Comparison of ENCODE assay signal across 17 mouse cellular contexts in genomic region chr13:90520992-90521757, GRCm38 (mm10).
DNase-seq lines count a peak whose midpoint lies in the region; ATAC-seq lines count a peak whose summit lies in the region.
"Had no signal": no experiment of that assay in that cellular context is flagged by ENCODE, and none has a peak within 500 bp of the region (broad histone marks: within the 10 kb centered on the region; RNA-seq: fewer than 3 reads in every experiment).

No protein-coding gene starts in this region.

- peaks cover 19% of the 10 kb centered on the region for H3K4me1 ChIP-seq in heart, embryonic 12.5 days (replicated peaks)
- peaks cover 5% of the 10 kb centered on the region for H3K4me1 ChIP-seq in limb, embryonic 11.5 days (ENCODE audit: control insufficient read depth, insufficient read depth, low read length)
- peaks cover 14% of the 10 kb centered on the region for H3K4me1 ChIP-seq in limb, embryonic 10.5 days
- no peaks in the 10 kb centered on the region for H3K4me1 ChIP-seq in stomach, embryonic 14.5 days (ENCODE audit: control insufficient read depth, insufficient read depth, low read length)
- no peaks in the 10 kb centered on the region for H3K4me1 ChIP-seq in forebrain, embryonic 12.5 days
- H3K4me1 ChIP-seq: hindbrain, embryonic 13.5 days had no signal

- no peaks in the 10 kb centered on the region for H3K27me3 ChIP-seq in heart, embryonic 12.5 days (replicated peaks)
- H3K27me3 ChIP-seq in limb, embryonic 11.5 days (ENCODE audit: control insufficient read depth, insufficient read depth, low read length), result no peaks in the 10 kb centered on the region
- H3K27me3 ChIP-seq in limb, embryonic 10.5 days (ENCODE audit: low read depth, poor library complexity, severe bottlenecking), result no peaks in the 10 kb centered on the region
- H3K27me3 ChIP-seq in stomach, embryonic 14.5 days (ENCODE audit: control insufficient read depth, insufficient read depth, low read length), result no peaks in the 10 kb centered on the region
- H3K27me3 ChIP-seq in forebrain, embryonic 12.5 days, result no peaks in the 10 kb centered on the region
- H3K27me3 ChIP-seq: hindbrain, embryonic 13.5 days had no signal

- no peak overlapping the region for H3K4me2 ChIP-seq in heart, embryonic 12.5 days
- no peak overlapping the region for H3K4me2 ChIP-seq in limb, embryonic 11.5 days (ENCODE audit: low read depth, severe bottlenecking)
- no peak overlapping the region for H3K4me2 ChIP-seq in stomach, embryonic 14.5 days (replicated peaks; ENCODE audit: low read depth, low read length)
- H3K4me2 ChIP-seq in forebrain, embryonic 12.5 days, result no peak overlapping the region
- H3K4me2 ChIP-seq: hindbrain, embryonic 13.5 days had no signal

- H3K27ac ChIP-seq in heart, embryonic 12.5 days (ENCODE audit: poor library complexity, severe bottlenecking), result peak overlapping the region; percentile 62; the same call in 1 of the 2 replicates
- H3K27ac ChIP-seq in limb, embryonic 11.5 days (replicated peaks; ENCODE audit: low read depth, low read length), result peak overlapping the region; percentile 55; the same call in 1 of the 2 replicates
- no peak overlapping the region; the same call in 1 of the 2 replicates for H3K27ac ChIP-seq in limb, embryonic 10.5 days
- H3K27ac ChIP-seq in stomach, embryonic 14.5 days (ENCODE audit: low read length), result no peak overlapping the region
- H3K27ac ChIP-seq in forebrain, embryonic 12.5 days, result no peak overlapping the region
- H3K27ac ChIP-seq: hindbrain, embryonic 13.5 days had no signal

- no peak overlapping the region for H3K9ac ChIP-seq in heart, embryonic 12.5 days
- H3K9ac ChIP-seq in limb, embryonic 11.5 days (ENCODE audit: low read length), result no peak overlapping the region
- no peak overlapping the region for H3K9ac ChIP-seq in stomach, embryonic 14.5 days (replicated peaks; ENCODE audit: low read depth, low read length)
- H3K9ac ChIP-seq in forebrain, embryonic 12.5 days, result no peak overlapping the region
- H3K9ac ChIP-seq: hindbrain, embryonic 13.5 days had no signal

- no peaks in the 10 kb centered on the region for H3K9me3 ChIP-seq in heart, embryonic 12.5 days (replicated peaks)
- H3K9me3 ChIP-seq in limb, embryonic 11.5 days (ENCODE audit: control insufficient read depth, low read length), result no peaks in the 10 kb centered on the region
- H3K9me3 ChIP-seq in limb, embryonic 10.5 days (replicated peaks), result no peaks in the 10 kb centered on the region
- no peaks in the 10 kb centered on the region for H3K9me3 ChIP-seq in stomach, embryonic 14.5 days (ENCODE audit: control insufficient read depth, low read depth, low read length)
- no peaks in the 10 kb centered on the region for H3K9me3 ChIP-seq in forebrain, embryonic 12.5 days
- H3K9me3 ChIP-seq: hindbrain, embryonic 13.5 days had no signal

- no peaks in the 10 kb centered on the region for H3K36me3 ChIP-seq in heart, embryonic 12.5 days
- no peaks in the 10 kb centered on the region for H3K36me3 ChIP-seq in limb, embryonic 11.5 days (ENCODE audit: control insufficient read depth, insufficient read depth, low read length)
- H3K36me3 ChIP-seq in limb, embryonic 10.5 days, result no peaks in the 10 kb centered on the region
- no peaks in the 10 kb centered on the region for H3K36me3 ChIP-seq in stomach, embryonic 14.5 days (ENCODE audit: control insufficient read depth, insufficient read depth, low read length)
- H3K36me3 ChIP-seq in forebrain, embryonic 12.5 days (replicated peaks), result no peaks in the 10 kb centered on the region
- H3K36me3 ChIP-seq: hindbrain, embryonic 13.5 days had no signal

- no peak for DNase-seq in heart, postnatal 4 days
- DNase-seq in limb, embryonic 11.5 days (ENCODE audit: low spot score), result no peak
- no peak for DNase-seq in limb, embryonic 10.5 days (ENCODE audit: low spot score)
- peak; percentile 31 for DNase-seq in forelimb bud, embryonic 11.5 days (ENCODE audit: low read depth, low spot score)
- DNase-seq in cerebellum, postnatal 10 days, result no peak
- DNase-seq: cerebellum, postnatal 14 days; kidney, postnatal 25 days; left cerebral cortex, postnatal 4 days; lung, adult 2 months; midbrain, embryonic 14.5 days; thymus, adult 18-20 months had no signal

- ATAC-seq in heart, embryonic 12.5 days (ENCODE audit: insufficient number of reproducible peaks, low FRiP score), result no peak; the same call in 1 of the 2 replicates
- peak; percentile 80 for ATAC-seq in limb, embryonic 11.5 days (ENCODE audit: insufficient number of reproducible peaks, low FRiP score, low TSS enrichment, low read depth)
- peak; percentile 89 for ATAC-seq in stomach, embryonic 14.5 days (ENCODE audit: insufficient number of reproducible peaks, insufficient read depth, low FRiP score, low read depth)
- no peak for ATAC-seq in forebrain, embryonic 12.5 days (ENCODE audit: low FRiP score)
- ATAC-seq: activated CD4-positive, CD25-positive, alpha-beta regulatory T cell, adult 4 months; forebrain, embryonic 16.5 days had no signal

- WGBS in heart, embryonic 12.5 days, result 29% methylated on average over 4 of the region's 4 CpGs
- WGBS in limb, embryonic 11.5 days, result 44% methylated on average over 4 of the region's 4 CpGs
- WGBS in limb, embryonic 10.5 days, result 56% methylated on average over 4 of the region's 4 CpGs
- 54% methylated on average over 4 of the region's 4 CpGs for WGBS in stomach, embryonic 14.5 days
- 83% methylated on average over 4 of the region's 4 CpGs for WGBS in forebrain, embryonic 12.5 days

- H3K4me3 ChIP-seq in heart, embryonic 12.5 days, result no peak overlapping the region
- no peak overlapping the region for H3K4me3 ChIP-seq in limb, embryonic 11.5 days (ENCODE audit: low read depth, low read length)
- H3K4me3 ChIP-seq in limb, embryonic 10.5 days, result no peak overlapping the region
- H3K4me3 ChIP-seq in stomach, embryonic 14.5 days (ENCODE audit: low read depth, low read length), result no peak overlapping the region
- H3K4me3 ChIP-seq in forebrain, embryonic 12.5 days (replicated peaks), result no peak overlapping the region
- H3K4me3 ChIP-seq: hindbrain, embryonic 13.5 days had no signal

Comparison
In these comparisons a context has a peak if more than half of its experiments do, and no peak if none do; other contexts are left out.
1. H3K27ac ChIP-seq: peak in heart, embryonic 12.5 days (single experiment) and limb, embryonic 11.5 days (single experiment); none in limb, embryonic 10.5 days (single experiment), stomach, embryonic 14.5 days (single experiment) and forebrain, embryonic 12.5 days (single experiment).
2. ATAC-seq: peak in limb, embryonic 11.5 days (single experiment) and stomach, embryonic 14.5 days (single experiment); none in heart, embryonic 12.5 days (single experiment) and forebrain, embryonic 12.5 days (single experiment).